Mouse (Mus musculus) thymus, adult 2 months (tissue): ENCODE data around the gene Mcrs1. TPM values are rescaled to one million over a fixed set of nuclear protein-coding genes. Genes with fewer than 3 reads are reported as not detected.
A peak's percentile ranks its signal among the peaks of the same experiment; 100 is the strongest.
"Not testable (repeated sequence)": the region's sequence is repeated elsewhere in the genome, so short reads cannot be mapped to it uniquely, and the experiment has no call there.

Experiments used
- DNase-seq: peaks from one replicate; pipeline ENCODE4 v3.0.0; 2021
- H3K27ac ChIP-seq: fragments of 200-500 bp; 2 replicates; pipeline ENCODE4 v1.5.1; 2012; ENCODE audit warnings: low read length, control low read depth; ENCODE audit not compliant: control insufficient read depth, insufficient read depth
- H3K27me3 ChIP-seq: fragments of 200-500 bp; 2 replicates; pipeline ENCODE4 v1.6.1; 2012; ENCODE audit warnings: mild to moderate bottlenecking, low read length, moderate library complexity, mixed read lengths; ENCODE audit not compliant: control insufficient read depth, insufficient read depth
- H3K36me3 ChIP-seq: fragments of 200-500 bp; 2 replicates; pipeline ENCODE4 v1.6.1; 2012; ENCODE audit warnings: mild to moderate bottlenecking, low read length, moderate library complexity; ENCODE audit not compliant: control insufficient read depth, insufficient read depth
- H3K4me1 ChIP-seq: fragments of 200-500 bp; replicated peaks from 2 replicates; pipeline ENCODE4 v1.6.1; 2012; ENCODE audit warnings: low read length; ENCODE audit not compliant: control insufficient read depth, insufficient read depth
- H3K4me3 ChIP-seq: fragments of 200-500 bp; 2 replicates; pipeline ENCODE4 v1.5.1; 2012; ENCODE audit warnings: mild to moderate bottlenecking, low read length, control low read depth, moderate library complexity; ENCODE audit not compliant: control insufficient read depth, insufficient read depth
- CTCF ChIP-seq: fragments of 200-500 bp; IDR thresholded peaks from 2 replicates; pipeline ENCODE4 v1.5.1; 2012; ENCODE audit warnings: mild to moderate bottlenecking, control low read depth, low read length, moderate library complexity, borderline replicate concordance; ENCODE audit not compliant: control insufficient read depth, poor library complexity, insufficient read depth; ENCODE audit errors: extremely low read depth
- POLR2A ChIP-seq: fragments of 200-500 bp; IDR thresholded peaks from 2 replicates; pipeline ENCODE4 v1.6.1; 2012; ENCODE audit warnings: mild to moderate bottlenecking, low read length, control low read depth, moderate library complexity; ENCODE audit not compliant: control insufficient read depth, poor library complexity, insufficient read depth; ENCODE audit errors: extremely low read depth
- WGBS: fragments of 180-500 bp; shearing (Covaris S2); methylation state at CpG from one replicate; pipeline ENCODE4 v1.1.7; 2018; 5-methylcytosine and 5-hydroxymethylcytosine counted together
- polyA plus RNA-seq: library from polyadenylated mRNA; depleted of rRNA; stranded (reverse); fragments of >200 nt; gene quantifications from 2 replicates; pipeline ENCODE4 v1.2.3, GENCODE M21; 2012

Mcrs1 gene
- polyA plus RNA-seq, 1 experiment = 131 TPM

- peaks cover 7% of the 10 kb centered on the region; the same call in 1 of the 2 replicates for H3K4me1 ChIP-seq
- WGBS = 98% methylated on average over 2 of the region's 2 CpGs
- H3K4me3 ChIP-seq = no peak overlapping the region
- H3K27me3 ChIP-seq = no peaks in the 10 kb centered on the region
- DNase-seq = no peak
- TF ChIP-seq POLR2A (no peak), CTCF (no peak)
- H3K27ac ChIP-seq = no peak overlapping the region
- no peaks in the 10 kb centered on the region for H3K36me3 ChIP-seq
Measured at GRCm38 (mm10) chr15:99264363-99264762, 12.6 kb upstream of the Mcrs1 start.

- peaks cover 7% of the 10 kb centered on the region; the same call in 1 of the 2 replicates for H3K4me1 ChIP-seq
- no peak overlapping the region for H3K27ac ChIP-seq
- 91% methylated on average over 10 of the region's 10 CpGs for WGBS
- H3K36me3 ChIP-seq = no peaks in the 10 kb centered on the region
- TF ChIP-seq POLR2A (no peak), CTCF (no peak)
- H3K4me3 ChIP-seq = no peak overlapping the region
- DNase-seq = no peak
- H3K27me3 ChIP-seq = no peaks in the 10 kb centered on the region
Measured at GRCm38 (mm10) chr15:99262702-99263101, 10.9 kb upstream of the Mcrs1 start.

- WGBS = 6% methylated on average over 8 of the region's 10 CpGs
- H3K4me1 ChIP-seq = peaks cover 7% of the 10 kb centered on the region; the same call in 1 of the 2 replicates
- DNase-seq = peak; percentile 45
- no peaks in the 10 kb centered on the region for H3K27me3 ChIP-seq
- no peak overlapping the region for H3K4me3 ChIP-seq
- no peaks in the 10 kb centered on the region for H3K36me3 ChIP-seq
- H3K27ac ChIP-seq = peak overlapping the region; percentile 43; the same call in 1 of the 2 replicates
- TF ChIP-seq CTCF = no peak
- no peak for TF ChIP-seq POLR2A
Measured at GRCm38 (mm10) chr15:99259730-99260252, 8.0 kb upstream of the Mcrs1 start.

GRCm38 (mm10) chr15:99259167-99259729, 7.5 kb upstream of the Mcrs1 start:
- peak overlapping the region; percentile 43; the same call in 1 of the 2 replicates for H3K27ac ChIP-seq

GRCm38 (mm10) chr15:99255241-99255749, 3.5 kb upstream of the Mcrs1 start:
- WGBS = 94% methylated on average over 6 of the region's 6 CpGs
- no peaks in the 10 kb centered on the region for H3K36me3 ChIP-seq
- TF ChIP-seq CTCF (no peak), POLR2A (no peak)
- no peak overlapping the region for H3K4me3 ChIP-seq
- no peak overlapping the region for H3K27ac ChIP-seq
- H3K4me1 ChIP-seq = peaks cover 15% of the 10 kb centered on the region
- H3K27me3 ChIP-seq = no peaks in the 10 kb centered on the region
- DNase-seq = no peak

More at GRCm38 (mm10) chr15:99259167-99259729, 7.5 kb upstream of the Mcrs1 start:
- no peaks in the 10 kb centered on the region for H3K36me3 ChIP-seq
- TF ChIP-seq CTCF (no peak), POLR2A (no peak)
- no peak overlapping the region for H3K4me3 ChIP-seq
- peaks cover 7% of the 10 kb centered on the region; the same call in 1 of the 2 replicates for H3K4me1 ChIP-seq
- H3K27me3 ChIP-seq = no peaks in the 10 kb centered on the region
- no peak for DNase-seq
- WGBS = 74% methylated on average over 8 of the region's 8 CpGs

- Histone ChIP-seq H3K27me3 (no peaks in the 10 kb centered on the region), H3K27ac (no peak overlapping the region), H3K36me3 (no peaks in the 10 kb centered on the region), H3K4me1 (peaks cover 16% of the 10 kb centered on the region), H3K4me3 (no peak overlapping the region)
- TF ChIP-seq CTCF = no peak
- no peak for TF ChIP-seq POLR2A
- 94% methylated on average over 2 of the region's 2 CpGs for WGBS
- DNase-seq = no peak
Measured at GRCm38 (mm10) chr15:99254477-99255005, 2.8 kb upstream of the Mcrs1 start.

GRCm38 (mm10) chr15:99253772-99254171, 2.0 kb upstream of the Mcrs1 start:
- TF ChIP-seq POLR2A (no peak), CTCF (no peak)
- WGBS = 92% methylated on average over 6 of the region's 6 CpGs
- Histone ChIP-seq H3K36me3 (no peaks in the 10 kb centered on the region), H3K27me3 (no peaks in the 10 kb centered on the region), H3K4me1 (peaks cover 14% of the 10 kb centered on the region), H3K27ac (no peak overlapping the region), H3K4me3 (no peak overlapping the region)
- DNase-seq = no peak

GRCm38 (mm10) chr15:99253175-99253479, 1.4 kb upstream of the Mcrs1 start:
- not testable (repeated sequence) for H3K27me3 ChIP-seq, DNase-seq, H3K36me3 ChIP-seq, H3K27ac ChIP-seq, H3K4me3 ChIP-seq
- H3K4me1 ChIP-seq = peaks cover 14% of the 10 kb centered on the region
- WGBS = 50% methylated on average over 2 of the region's 2 CpGs
